Mouse (Mus musculus) urinary bladder, postnatal 14 days (tissue): Measurements from ENCODE around the gene Lypd4.
"Not testable (repeated sequence)": the region's sequence is repeated elsewhere in the genome, so short reads cannot be mapped to it uniquely, and the experiment has no call there.

Experiments
- DNase-seq: peaks from one replicate; pipeline ENCODE4 v3.0.0; 2021; ENCODE audit warnings: low spot score

Gene Lypd4

DNA sequence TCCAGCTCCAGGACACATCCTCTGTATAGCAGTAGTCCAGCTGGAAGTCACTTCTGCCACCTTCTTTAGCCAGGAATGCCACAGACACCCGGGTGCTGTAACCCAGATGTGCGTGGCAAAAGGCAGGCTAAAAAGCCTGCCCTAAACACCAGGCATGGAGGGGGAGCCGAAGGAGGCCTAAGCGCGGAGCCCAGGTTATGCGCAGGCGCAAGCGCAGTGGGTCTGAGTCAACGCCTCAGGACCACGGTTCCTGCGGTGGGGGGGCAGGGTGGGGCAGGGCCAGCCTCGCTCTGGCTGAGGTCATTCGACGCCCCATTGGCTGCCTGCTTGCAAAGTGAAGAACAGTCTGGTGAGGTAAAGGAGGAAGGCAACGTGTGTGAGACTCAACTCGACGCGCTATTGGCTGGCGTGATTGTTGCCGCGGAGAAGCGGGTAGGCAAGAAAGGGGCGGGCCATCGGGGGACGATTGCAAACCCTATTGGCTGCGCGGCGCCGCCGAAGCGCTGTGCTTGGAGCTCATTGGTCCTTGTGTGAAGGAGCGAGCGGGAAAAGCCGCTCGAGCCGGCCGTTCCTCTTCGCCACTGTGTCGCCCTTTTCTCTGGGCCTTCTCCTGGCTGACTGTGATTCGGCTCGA is at the start of gene Lypd4, which contains the start of gene Dmrtc2:
Lypd4 (minus strand) TSS at position 410 of the 634 bp plus-strand sequence.
Dmrtc2 (plus strand) TSS at position 526 of the 634 bp plus-strand sequence.
- no peak for DNase-seq

DNA sequence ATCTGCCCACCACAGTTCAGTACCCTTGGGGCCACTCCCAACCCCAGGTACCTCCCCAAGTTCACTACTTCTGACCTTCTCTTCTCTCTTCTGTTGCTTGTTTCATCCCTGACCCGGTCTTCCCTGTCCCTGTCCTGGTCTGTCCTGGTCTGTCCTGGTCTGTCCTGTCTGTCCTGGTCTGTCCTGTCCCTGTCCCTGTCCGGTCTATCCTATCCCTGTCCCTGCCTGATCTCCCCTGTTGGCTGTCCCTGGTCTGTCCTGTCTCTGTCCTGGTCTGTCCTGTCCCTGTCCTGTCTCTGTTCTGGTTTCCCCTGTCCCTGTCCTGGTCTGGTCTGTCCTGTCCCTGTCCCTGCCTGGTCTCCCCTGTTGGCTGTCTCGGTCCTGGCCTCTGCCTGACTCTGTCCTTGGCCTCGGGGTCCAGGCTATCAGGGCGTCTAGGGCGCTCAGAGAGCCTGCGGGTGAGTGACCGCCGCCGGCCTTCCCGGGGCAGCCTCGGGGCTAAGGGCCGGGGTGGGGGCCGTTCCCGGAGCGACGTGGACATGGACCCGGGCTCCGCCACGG is 49.1 kb upstream of the Lypd4 start:
- DNase-seq = no peak

DNA sequence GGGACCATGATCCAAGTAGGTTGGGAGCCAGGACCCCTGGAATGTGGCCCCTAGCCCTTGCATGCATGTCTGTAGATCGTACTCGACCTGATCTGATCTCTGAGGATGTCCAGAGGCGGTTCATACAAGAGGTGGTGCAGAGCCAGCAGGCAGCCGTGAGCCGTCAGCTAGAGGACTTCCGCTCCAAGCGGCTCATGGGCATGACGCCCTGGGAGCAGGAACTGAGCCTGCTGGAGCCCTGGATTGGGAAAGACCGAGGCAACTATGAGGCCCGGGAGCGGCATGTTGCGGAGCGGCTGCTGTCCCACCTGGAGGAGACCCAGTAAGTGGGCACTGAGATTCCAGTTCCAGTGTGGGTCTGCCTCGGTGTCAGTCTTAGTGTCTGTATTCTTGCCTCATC is 42.7 kb upstream of the Lypd4 start:
- no peak for DNase-seq

DNA sequence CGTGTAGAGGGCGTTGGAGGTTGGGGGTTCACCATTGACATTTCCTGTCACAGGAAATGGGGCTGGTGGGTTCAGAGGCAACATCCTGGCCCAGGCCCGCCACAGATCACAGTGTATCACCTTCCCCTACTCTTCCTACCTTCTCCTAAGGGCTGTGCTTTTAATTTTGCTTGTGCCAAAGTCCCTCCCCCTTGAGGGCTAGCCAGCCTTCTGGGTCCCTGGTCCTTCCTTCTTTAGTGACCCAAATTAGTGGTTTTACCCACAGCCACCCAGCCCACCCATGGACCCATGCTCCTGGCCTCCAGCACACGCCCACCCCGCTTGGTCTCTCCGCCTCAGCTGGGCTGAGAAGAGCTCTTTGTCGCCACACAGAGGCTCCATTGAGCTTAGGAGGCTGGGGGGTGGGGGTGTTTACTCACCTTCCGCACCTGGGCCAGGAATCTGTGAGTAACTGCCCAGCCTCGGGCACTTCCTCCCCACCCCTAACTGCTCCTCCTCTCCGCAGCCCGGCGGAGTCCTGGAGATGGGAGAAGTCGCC is 37.5 kb upstream of the Lypd4 start:
- DNase-seq = peak; percentile 77

DNA sequence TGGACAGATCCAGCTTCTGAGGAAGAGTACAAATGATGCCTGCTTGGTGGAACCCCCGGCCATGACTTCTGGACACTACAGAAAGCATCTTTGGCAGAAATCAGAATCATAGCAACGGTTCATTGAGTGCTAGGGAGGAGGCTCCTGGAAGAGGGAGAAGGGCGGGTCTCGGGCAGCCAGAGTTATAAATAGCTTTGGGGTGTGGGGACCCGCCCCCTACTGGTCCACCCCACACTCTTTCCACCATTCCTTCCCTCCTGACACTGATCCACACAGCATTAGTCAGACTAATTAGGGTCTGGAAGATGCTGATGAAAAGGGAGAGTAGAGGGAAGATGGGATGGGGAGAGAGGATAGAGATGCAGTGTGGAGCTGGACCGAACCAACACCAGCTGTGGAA is 36.8 kb upstream of the Lypd4 start:
- no peak for DNase-seq

DNA sequence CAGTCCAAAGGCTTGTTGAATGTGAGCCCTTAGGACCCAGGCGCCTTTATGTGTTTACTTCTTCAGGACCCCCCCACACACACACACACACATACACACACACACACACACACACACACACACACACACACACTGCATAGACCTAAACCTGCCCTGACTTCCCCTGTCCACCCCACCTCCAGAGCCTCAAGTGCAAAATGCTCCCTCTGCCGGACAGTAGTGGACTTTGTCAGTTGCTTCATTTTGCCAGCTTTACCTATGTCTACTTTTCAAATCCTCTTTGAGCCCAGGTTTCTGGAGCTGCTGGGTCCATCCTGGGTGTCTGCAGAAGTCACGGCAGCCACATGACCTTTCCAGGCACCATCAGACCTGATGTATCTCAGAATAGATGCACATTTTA is 35.2 kb upstream of the Lypd4 start:
- peak; percentile 70 for DNase-seq

DNA sequence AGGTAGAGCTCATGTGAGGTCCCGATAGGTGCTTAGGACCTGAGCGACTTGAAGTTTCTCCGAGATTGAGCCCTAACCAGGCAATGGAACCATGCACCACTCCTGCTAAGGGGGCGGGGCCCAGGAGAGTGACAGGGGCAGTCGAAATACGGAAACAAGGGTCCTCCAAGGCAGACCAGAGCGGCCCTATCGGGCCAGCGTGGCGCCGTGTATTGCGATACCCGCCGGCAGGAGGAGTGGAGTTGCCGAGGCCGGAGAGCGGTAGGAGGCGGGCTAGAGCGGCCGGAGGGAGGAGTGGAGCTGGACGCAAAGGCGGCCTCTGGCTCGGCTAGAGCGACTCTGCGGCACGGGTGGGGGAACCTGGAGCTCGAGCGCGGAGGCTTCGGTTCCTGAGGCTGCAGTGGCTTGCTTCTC is 34.3 kb upstream of the Lypd4 start:
- peak; percentile 98 for DNase-seq

DNA sequence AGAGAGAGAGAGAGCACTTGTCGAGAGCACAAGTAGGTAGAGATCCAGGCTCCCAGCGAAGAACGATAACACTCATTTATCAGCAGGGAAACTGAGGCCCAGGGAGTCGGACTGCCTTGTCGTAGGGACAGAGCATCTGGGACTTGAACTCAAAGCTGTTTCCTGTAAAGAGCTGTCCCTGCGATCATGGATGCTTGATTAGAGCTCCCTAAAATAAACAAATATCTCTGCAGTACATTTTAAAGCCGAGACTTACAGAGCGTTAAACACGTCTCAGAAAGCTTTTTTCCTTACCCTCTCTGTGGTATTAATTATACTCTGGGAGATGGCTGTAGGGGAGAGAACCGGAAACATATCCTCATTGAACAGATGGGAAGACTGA is 33.7 kb upstream of the Lypd4 start:
- DNase-seq = no peak

DNA sequence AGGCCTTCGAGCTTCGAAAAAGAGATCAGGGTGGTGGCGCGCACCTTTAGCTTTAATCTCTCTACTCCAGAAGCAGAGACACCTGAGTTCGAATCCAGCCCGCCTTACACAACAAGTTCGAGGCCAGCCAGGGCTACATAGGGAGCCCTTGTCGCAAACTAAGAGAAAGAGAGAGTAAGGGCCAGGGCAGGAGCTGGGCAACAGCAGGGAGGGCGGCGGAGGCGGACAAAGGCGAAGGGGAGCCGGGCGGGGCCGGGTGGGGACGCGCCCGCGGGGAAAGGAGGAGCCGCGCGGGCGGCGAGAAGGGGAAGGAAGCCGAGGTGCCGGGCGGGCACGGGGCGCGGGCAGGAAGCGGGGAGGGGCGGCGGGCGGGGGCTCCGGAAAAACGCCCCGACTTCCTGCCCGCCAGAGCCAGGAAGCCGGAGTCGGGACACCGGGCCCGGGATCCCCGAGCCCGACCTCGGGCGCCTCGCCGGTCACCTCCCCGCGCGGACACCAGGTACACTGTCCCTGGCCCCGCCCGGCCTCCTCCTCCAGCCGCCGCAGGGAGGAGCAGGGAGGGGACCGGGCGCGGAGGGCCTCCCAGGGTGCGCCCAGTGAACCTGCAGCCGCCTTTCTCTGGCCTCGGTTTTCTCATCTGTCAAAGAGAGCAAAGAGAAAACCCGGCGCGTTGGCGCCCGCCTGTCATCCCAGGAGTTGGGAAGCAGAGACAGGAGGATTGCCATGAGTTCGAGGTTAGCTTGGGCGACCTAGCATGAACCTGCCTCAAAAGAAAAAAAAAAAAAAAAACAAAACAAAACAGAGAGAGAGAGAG is 33.1 kb upstream of the Lypd4 start, which contains the start of gene Arhgef1:
Arhgef1 (plus strand) TSS at position 283 of the 814 bp plus-strand sequence.
- DNase-seq = peak; percentile 65

DNA sequence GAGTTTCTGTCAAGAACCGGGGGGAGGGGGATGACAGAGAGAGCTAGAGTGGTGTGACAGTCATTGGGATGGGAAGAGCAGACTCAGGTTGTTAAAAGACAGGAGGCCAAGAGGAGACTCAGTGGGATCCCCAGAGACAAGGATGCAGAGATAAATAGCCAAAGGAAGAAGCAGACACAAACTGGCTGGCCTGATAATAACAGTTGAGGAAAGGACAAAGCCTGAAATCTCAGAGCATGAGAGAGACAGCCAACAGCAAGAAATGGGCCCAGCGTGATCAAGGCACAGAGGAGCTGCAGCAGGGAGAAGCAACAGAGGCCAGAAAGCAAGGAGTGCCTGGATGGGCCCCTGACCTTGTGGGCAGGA is 32.5 kb upstream of the Lypd4 start:
- DNase-seq = no peak

DNA sequence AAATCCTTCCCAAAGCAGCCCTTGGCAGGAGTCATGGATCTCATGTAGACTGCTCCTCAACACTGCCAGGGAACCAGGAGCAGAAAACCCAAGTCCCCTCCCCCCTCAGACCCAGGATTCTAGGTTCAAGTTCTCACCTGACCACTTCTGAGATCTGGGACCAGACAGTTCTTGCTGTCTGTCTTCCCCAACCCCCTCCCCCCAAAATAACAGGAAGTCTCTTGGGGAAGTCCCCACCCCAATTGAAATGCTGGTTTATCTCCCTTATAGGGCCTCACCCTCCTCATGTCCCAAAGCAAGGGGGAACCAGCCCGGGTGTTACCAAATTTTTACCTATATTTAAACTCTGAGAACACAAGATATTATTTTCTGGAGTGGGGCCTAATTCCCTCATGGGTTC is 32.1 kb upstream of the Lypd4 start:
- DNase-seq = no peak

DNA sequence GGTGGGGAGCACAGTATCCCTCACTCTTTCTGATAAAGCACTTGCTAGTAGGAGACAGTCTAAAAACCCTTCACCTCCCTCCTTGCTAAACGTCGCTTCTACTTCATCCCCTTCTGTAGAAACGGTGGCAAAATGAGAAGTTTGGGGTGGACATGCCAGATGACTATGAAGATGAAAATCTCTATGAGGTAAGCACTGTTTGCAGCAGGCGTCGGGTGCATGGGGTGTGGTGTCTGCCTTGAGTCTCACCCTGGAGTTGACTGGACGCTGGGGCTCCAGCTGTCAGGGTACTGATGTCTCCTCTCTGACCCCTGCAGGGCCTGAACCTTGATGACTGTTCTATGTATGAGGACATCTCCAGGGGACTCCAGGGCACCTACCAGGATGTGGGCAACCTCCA is 31.4 kb upstream of the Lypd4 start:
- no peak for DNase-seq

DNA sequence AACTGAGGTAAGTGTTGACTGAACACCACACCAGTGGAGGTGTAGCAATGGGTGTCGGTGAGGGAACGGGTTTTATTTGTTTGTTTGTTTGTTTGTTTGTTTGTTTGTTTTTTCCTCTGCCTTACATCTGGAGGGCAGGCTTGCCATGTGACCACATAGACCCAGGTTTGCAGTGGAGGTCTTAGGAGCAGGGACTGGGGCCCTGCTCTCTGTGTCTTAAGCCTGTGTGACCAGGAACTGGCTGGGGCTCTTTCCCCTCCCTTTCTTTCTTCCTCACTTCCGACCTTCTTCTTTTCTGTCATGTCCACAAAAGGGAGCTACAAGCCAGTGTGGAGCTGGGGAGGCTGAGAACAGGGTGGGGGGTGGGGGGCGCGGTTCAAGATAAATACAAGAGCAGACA is 28.2 kb upstream of the Lypd4 start:
- DNase-seq = no peak

DNA sequence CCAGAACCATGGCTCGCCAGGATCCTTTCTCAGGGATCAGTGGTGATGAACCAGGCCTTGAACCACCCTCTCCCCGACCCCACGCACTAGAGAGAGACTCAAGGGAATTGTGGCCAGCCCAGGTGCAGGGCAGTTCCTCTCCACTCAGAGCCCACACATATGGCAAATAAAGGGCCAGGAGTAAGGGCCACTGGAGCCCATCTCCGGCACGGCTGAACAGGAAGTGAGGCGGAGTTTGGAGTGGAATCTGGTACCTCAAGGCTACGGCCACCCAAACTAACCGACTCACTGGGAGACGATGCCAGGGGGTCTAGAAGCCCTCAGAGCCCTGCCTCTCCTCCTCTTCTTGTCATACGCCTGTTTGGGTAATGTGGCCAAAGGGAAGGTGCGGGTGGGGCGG is 27.5 kb upstream of the Lypd4 start, which contains the start of gene Cd79a:
Cd79a (plus strand) TSS at position 158 of the 400 bp plus-strand sequence.
- no peak for DNase-seq

DNA sequence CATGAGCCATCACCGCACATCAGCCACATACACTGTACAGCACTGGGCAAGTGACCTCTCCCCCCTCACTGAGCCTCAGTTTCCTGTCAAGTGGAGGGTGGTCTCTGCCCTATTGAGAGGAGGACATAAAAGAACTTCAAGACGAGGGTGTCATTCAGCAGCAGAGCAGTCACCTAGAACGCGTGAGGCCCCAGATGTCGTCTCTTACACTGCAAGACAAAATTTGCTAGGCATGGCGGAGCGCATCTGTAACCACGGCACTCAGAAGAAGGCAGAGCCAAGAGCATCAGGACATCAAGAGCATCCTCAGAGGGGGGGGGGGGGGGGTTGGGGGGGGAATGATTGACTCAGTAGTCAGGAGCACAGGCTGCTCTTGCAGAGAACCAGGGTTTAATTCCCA is 26.5 kb upstream of the Lypd4 start:
- DNase-seq = no peak

DNA sequence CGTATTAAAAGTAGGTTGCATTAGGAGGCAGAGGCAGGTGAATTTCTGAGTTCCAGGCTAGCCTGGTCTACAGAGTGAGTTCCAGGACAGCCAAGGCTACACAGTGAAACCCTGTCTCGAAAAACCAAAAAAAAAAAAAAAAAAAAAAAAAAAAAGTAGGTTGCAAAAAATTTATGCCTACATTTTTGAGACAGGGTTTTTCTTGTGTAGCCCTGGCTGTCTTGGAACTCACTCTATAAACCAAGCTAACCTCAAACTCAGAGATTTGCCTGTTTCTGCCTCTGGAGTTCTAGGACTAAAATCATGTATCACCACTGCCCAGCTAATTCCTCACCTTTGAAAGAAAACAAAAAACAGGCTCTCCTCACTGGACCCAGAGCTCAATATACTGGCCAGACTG is 26.0 kb upstream of the Lypd4 start:
- not testable (repeated sequence) for DNase-seq

DNA sequence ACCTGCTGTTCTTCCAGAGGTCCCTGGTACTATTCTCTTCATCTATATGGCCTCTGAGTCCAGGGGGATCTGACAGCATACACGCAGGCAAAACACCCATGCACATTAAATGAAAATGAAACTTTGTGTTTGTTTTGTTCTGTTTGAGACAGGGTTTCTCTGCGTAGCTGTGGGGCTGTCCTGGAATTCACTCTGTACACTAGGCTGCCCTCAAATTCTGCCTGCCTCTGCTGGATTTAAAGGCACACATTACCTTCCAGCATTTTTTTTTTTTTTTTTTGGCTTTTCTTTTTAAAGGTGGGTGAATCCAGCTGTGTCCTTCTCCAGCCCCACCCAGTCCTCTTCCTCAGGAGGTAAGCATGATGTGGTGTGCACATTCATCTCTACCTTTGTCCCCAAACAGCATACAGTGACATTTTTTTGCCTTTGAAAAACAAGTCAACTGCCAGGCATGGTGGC is 22.4 kb upstream of the Lypd4 start:
- no peak for DNase-seq

DNA sequence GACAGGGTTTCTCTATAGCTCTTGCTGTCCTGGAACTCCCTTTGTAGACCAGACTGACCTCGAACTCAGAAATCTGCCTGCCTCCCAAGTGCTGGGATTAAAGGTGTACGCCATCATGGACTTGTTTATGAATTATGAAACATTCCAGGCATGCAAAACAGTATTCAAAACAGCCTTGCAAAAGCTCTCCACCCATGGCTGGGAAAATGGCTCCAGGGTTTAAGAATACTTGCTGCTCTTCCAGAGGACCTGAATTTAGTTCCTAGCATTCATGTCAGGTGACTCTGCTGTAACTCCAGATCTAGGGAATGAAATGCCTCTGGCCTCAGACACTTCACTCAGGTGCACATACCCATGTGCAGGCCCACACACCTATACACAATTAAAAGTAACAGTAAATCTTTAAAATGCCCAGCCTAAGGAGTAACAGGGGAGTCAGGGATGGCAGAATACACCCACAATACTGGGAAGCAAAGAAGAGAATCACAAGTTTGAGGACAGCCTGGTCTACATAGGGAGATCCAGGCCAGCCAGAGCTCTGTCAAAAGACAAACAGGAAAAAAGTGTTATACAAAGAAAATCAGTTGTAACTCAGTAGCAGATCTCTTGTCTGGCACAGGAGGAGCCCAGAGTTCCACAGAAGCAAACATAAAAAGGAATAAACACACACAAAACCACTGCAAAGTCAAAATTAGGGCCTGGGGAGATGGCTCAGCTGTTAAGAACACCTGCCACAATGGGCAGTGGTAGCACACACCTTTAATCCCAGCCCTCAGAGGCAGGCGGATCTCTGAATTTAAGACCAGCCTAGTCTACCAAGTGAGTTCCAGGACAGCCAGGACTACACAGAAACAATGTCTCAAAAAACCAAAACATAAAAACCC is 21.7 kb upstream of the Lypd4 start:
- no peak for DNase-seq

DNA sequence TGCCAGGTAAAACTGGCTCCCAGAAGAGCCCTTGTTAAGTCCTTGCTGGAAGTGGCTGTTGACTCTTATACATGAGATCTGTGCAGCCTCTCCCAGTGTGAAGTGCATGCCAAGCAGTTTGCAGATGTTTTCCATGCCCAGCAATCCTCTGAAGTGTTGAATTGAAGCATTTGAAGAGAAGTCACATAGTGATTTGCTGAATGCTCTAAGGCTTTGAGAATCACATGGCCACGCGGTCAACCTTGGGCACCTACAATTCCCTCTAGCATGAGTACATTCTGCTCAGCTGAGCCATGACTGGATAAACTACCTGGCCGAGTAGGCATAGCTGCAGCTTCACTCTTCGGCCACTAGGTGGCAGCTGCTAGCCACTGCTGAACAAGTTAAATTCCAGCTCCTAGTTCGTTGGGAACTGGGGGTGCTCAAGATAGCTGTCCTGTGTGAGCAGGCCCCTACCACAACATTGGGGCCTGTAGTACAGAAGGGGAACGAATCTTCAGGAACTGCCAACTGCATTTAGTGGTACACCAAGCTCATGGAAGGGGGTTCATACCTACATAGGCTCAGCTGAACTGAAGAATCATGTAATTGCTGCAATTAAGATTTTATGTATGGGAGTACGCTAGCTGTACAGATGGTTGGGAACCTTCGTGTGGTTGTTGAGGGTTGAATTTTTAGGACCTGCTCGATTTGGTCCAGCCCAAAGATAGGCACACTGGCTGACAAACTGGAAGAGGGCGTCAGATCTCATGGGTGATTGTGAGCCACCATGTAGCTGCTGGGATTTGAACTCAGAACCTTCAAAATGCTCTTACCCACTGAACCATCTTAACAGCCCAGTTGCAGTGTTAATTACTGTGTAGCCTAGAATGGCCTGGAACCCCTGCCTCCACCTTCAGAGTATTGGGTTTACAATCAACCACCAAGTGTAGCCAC is 20.8 kb upstream of the Lypd4 start:
- peak; percentile 77 for DNase-seq

DNA sequence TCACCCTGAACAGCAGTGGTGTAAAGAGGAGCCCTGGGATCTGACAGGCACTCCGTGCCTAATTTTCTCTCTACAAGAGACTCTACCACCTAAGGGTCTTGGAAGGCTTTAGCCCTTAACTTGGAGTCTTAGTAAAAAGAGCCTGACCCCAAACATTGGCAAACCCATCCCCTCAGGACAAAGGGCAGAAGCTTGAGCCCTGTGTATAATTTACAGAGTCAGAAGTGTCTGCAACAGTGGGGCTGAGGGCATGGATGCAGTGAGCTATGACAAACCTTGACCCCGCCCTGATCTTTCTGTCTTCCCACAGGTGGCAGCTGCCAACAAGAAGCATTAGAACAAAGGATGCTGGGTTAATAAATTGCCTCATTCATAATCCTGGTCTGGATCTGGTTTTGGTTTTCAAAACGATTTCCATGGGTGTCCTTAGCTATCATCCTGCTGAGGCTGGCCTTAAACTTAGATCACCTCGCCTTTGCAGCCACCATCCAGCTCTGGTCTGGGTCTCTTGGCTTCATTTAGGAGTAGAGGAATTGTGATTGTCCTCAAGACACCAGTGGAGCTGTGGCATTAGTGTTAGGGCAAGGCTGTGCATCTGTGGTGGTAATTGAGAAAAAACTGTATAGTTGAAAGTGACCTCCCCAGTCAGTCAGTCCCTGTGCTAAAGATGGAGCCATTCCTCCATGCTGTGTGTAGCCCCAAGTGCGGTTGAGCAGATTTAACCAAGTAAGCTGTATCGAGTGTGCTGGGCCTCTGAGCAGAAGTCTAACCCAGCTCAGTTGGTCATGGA is 19.9 kb upstream of the Lypd4 start:
- DNase-seq = no peak
